Mouse (Mus musculus): Measurements from ENCODE around the gene Aoc2.

GRCm38 (mm10) chr11:101347083-101347775, 22.4 kb downstream of the Aoc2 start:
- TF ChIP-seq CTCF (IDR thresholded peaks at IDR 0.05; ENCODE audit: borderline replicate concordance, insufficient read depth, low read length): no peak
- no peak for TF ChIP-seq POLR2A (IDR thresholded peaks at IDR 0.05; ENCODE audit: low read depth, low read length)

All from embryonic fibroblast, embryonic 13.5 days (primary cell).